Mouse (Mus musculus) heart, postnatal 0 days (tissue): ENCODE results near the gene Twf2.

Experiments
- CTCF ChIP-seq: IDR thresholded peaks from 2 replicates; pipeline ENCODE4 v1.5.1; 2016; ENCODE audit warnings: antibody characterized with exemption, control low read depth, low read depth
- EP300 ChIP-seq: IDR thresholded peaks from 2 replicates; pipeline ENCODE4 v1.6.1; 2016; ENCODE audit warnings: antibody characterized with exemption, low read depth

DNA sequence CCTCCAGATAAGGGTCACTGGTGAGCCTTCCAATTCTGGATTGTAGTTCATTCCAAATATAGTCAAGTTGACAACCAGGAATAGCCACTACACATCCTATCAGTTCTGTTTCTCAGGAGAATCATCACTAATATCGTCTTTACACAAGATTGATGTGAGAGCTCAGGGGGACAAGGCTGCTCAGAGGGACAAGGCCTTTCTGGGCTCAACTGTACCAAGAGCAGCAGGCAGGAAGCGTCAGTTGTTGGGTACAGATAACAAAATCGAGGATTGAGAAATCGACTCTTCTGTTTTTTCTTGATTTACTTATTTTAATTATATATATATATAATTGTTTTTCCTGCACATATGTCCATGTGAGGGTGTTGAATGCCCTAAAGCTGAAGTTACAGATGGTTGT is 55.5 kb downstream of the Twf2 start:
- TF ChIP-seq CTCF: no peak
- TF ChIP-seq EP300: no peak
